ENCODE assay signal across 27 mouse cellular contexts in the genomic region with DNA sequence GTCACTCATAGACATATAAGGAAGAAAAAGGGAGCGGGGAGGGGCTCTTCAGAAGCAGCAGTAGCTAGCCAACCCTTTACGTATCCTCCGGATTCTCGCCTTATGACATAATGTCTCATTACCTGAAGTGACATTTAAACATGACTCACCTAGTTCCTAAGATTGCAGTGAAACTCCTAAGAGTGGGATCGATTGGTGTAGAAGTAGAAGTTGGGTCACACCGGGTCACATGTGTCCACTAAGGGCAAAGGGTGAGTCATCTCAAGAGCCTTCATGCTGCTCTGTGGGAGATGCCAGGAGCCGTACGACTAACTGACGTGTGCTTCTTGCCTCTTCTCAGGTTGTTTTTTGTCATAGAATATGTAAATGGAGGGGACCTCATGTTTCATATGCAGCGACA. TPM values are rescaled to one million over a fixed set of nuclear protein-coding genes. Genes with fewer than 3 reads are reported as not detected.
DNase-seq lines count a peak whose midpoint lies in the region; ATAC-seq and TF ChIP-seq lines count a peak whose summit lies in the region.
"Had no signal": no experiment of that assay in that cellular context is flagged by ENCODE, and none has a peak within 500 bp of the region (broad histone marks: within the 10 kb centered on the region; RNA-seq: fewer than 3 reads in every experiment).

No protein-coding gene starts in this region.

- 68% methylated on average over 10 of the region's 10 CpGs for WGBS in lung, adult 2 months

- no peak for ATAC-seq in erythroid progenitor cell, adult 5-6 weeks (replicated peaks; ENCODE audit: low FRiP score, poor library complexity, severe bottlenecking)
- ATAC-seq: forebrain, embryonic 13.5 days; inflammation-experienced regulatory T-cells, adult 6 months; liver, postnatal 0 days had no signal

- TF ChIP-seq POLR2A in lung, adult 2 months (IDR thresholded peaks at IDR 0.05; ENCODE audit: borderline replicate concordance, extremely low read depth, low read depth, low read length): no peak

- H3K4me3 ChIP-seq in lung, adult 2 months (replicated peaks; ENCODE audit: extremely low read depth, low read depth, low read length): no peak overlapping the region
- H3K4me3 ChIP-seq: embryonic facial prominence, embryonic 15.5 days; forebrain, embryonic 13.5 days; hindbrain, embryonic 10.5 days; hindbrain, embryonic 15.5 days; left cerebral cortex, adult 2 months; limb, embryonic 12.5 days; neural tube, embryonic 15.5 days; stomach, embryonic 15.5 days had no signal

- H3K4me1 ChIP-seq in lung, adult 2 months (ENCODE audit: control insufficient read depth, insufficient read depth, low read length): no peaks in the 10 kb centered on the region
- H3K4me1 ChIP-seq: embryonic facial prominence, embryonic 15.5 days; forebrain, embryonic 13.5 days; hindbrain, embryonic 10.5 days; hindbrain, embryonic 15.5 days; limb, embryonic 12.5 days; neural tube, embryonic 15.5 days; stomach, embryonic 15.5 days had no signal

- TF ChIP-seq CTCF in lung, adult 2 months (IDR thresholded peaks at IDR 0.05; ENCODE audit: insufficient read depth, low read length): no peak

- peak; percentile 14 for DNase-seq in adrenal gland, adult 8-10 months
- no peak for DNase-seq in adrenal gland, postnatal 10 days
- DNase-seq in lung, adult 2 months: peak; percentile 31
- no peak for DNase-seq in lung, postnatal 4 days
- peak; percentile 23 to 48 for DNase-seq in adrenal gland, postnatal 36 days
- DNase-seq in lung, postnatal 36 days: peak; percentile 62
- no peak for DNase-seq in urinary bladder, postnatal 14 days (ENCODE audit: low spot score)
- DNase-seq: B cell, adult 2 months; cerebellum, adult 2 months; cerebellum, postnatal 14 days; gastrocnemius, postnatal 10 days; heart, postnatal 14 days; kidney, adult 8-10 months; liver, postnatal 0 days; midbrain, embryonic 14.5 days; right cerebral cortex, postnatal 25 days; thymus, postnatal 25 days had no signal

RNA-seq across cellular contexts. Expression of a gene that starts 43.1 kb away (rescaled TPM):
- 10 to 100 TPM; 46.4 to 50.6 (median 50.1) TPM for total RNA-seq in adrenal gland, adult 8-10 months (2022)
- 10 to 100 TPM; 44.2 to 48.6 TPM for total RNA-seq in adrenal gland, postnatal 10 days (2021)
- polyA plus RNA-seq in lung, adult 2 months (2012; rRNA removed): 29.0 and 42.9 TPM in 2 replicates
- 10 to 100 TPM; 43.2 to 56.1 TPM for total RNA-seq in adrenal gland, postnatal 36 days (2021)
- total RNA-seq in erythroid progenitor cell, adult 5-6 weeks (2015; ENCODE audit: low replicate concordance): 2.9 and 4.3 TPM in 2 replicates
- total RNA-seq in erythroid progenitor cell, adult 5-6 weeks (2017; ENCODE audit: low replicate concordance): 1.3 and 2.3 TPM in 2 replicates

RNA-seq across cellular contexts. Expression of a gene that starts 56.2 kb away (rescaled TPM):
- total RNA-seq in adrenal gland, adult 8-10 months (2022): 10 to 100 TPM; 29.2 to 39.4 (median 34.0) TPM
- total RNA-seq in adrenal gland, postnatal 10 days (2021): 10 to 100 TPM; 37.7 to 53.8 TPM
- 6.9 and 11.1 TPM in 2 replicates for polyA plus RNA-seq in lung, adult 2 months (2012; rRNA removed)
- 10 to 100 TPM; 36.1 to 38.7 TPM for total RNA-seq in adrenal gland, postnatal 36 days (2021)
- 2.9 and 8.4 TPM in 2 replicates for total RNA-seq in erythroid progenitor cell, adult 5-6 weeks (2015; ENCODE audit: low replicate concordance)
- 4.9 and 13.2 TPM in 2 replicates for total RNA-seq in erythroid progenitor cell, adult 5-6 weeks (2017; ENCODE audit: low replicate concordance)

Comparison
In these comparisons a context has a peak if more than half of its experiments do, and no peak if none do; other contexts are left out.
1. DNase-seq: peak in adrenal gland, adult 8-10 months (single experiment), lung, adult 2 months (single experiment), adrenal gland, postnatal 36 days (2 of 2) and lung, postnatal 36 days (single experiment); none in adrenal gland, postnatal 10 days (single experiment), lung, postnatal 4 days (0 of 2) and urinary bladder, postnatal 14 days (single experiment).
2. RNA of a gene that starts 43.1 kb away (total RNA-seq): 43.2 to 56.1 TPM in adrenal gland, postnatal 36 days, 46.4 to 50.6 TPM in adrenal gland, adult 8-10 months and 44.2 to 48.6 TPM in adrenal gland, postnatal 10 days; 1.3 to 4.3 TPM in erythroid progenitor cell, adult 5-6 weeks; every median in the first group is over 4 times any median in the second.